Mouse (Mus musculus) embryonic facial prominence, embryonic 11.5 days (tissue): ENCODE data around the gene Lrrc45. TPM values are rescaled to one million over a fixed set of nuclear protein-coding genes. Genes with fewer than 3 reads are reported as not detected.
A peak's percentile ranks its signal among the peaks of the same experiment; 100 is the strongest.

Source experiments
- ATAC-seq: fragments of 200-750 bp; cut with Nextera tagmentation; replicated peaks from 2 replicates; pipeline ENCODE4 v1.8.0; 2017; ENCODE audit warnings: low read depth; ENCODE audit not compliant: insufficient number of reproducible peaks, low FRiP score, low TSS enrichment
- DNase-seq: peaks from one replicate; pipeline ENCODE4 v3.0.0-alpha.2; 2015; ENCODE audit warnings: low spot score
- H3K27ac ChIP-seq: fragments of 300-500 bp; sonication (generic); replicated peaks from 2 replicates; pipeline ENCODE4 v1.5.1; 2014; ENCODE audit warnings: mild to moderate bottlenecking, low read depth, low read length, control low read depth
- H3K27me3 ChIP-seq: fragments of 300-500 bp; sonication (generic); 2 replicates; pipeline ENCODE4 v1.6.1; 2014; ENCODE audit warnings: mild to moderate bottlenecking, low read length, moderate library complexity, mixed read lengths; ENCODE audit not compliant: control insufficient read depth, insufficient read depth
- H3K36me3 ChIP-seq: fragments of 300-500 bp; sonication (generic); replicated peaks from 2 replicates; pipeline ENCODE4 v1.6.1; 2014; ENCODE audit warnings: low read depth, mild to moderate bottlenecking, low read length, moderate library complexity, mixed read lengths; ENCODE audit not compliant: control insufficient read depth, insufficient read depth
- H3K4me1 ChIP-seq: fragments of 300-500 bp; sonication (generic); 2 replicates; pipeline ENCODE4 v1.6.1; 2014; ENCODE audit warnings: low read length, mixed read lengths; ENCODE audit not compliant: control insufficient read depth, insufficient read depth
- H3K4me2 ChIP-seq: fragments of 300-500 bp; sonication (generic); 2 replicates; pipeline ENCODE4 v1.6.1; 2014; ENCODE audit warnings: low read depth, mild to moderate bottlenecking, control low read depth, low read length, moderate library complexity
- H3K4me3 ChIP-seq: fragments of 300-500 bp; sonication (generic); 2 replicates; pipeline ENCODE4 v1.5.1; 2014; ENCODE audit warnings: low read depth, low read length, control low read depth
- H3K9ac ChIP-seq: fragments of 300-500 bp; sonication (generic); replicated peaks from 2 replicates; pipeline ENCODE4 v1.6.1; 2014; ENCODE audit warnings: mild to moderate bottlenecking, control low read depth, low read length
- H3K9me3 ChIP-seq: fragments of 300-500 bp; sonication (generic); replicated peaks from 2 replicates; pipeline ENCODE4 v1.6.1; 2016; ENCODE audit warnings: mild to moderate bottlenecking, low read length, inconsistent platforms, mixed read lengths; ENCODE audit not compliant: control insufficient read depth
- WGBS: fragments of 180-500 bp; shearing (Covaris S2); extraction: QIAGEN DNeasy Blood & Tissue Kit; methylation state at CpG from one replicate; pipeline ENCODE4 v1.1.7; 2014; 5-methylcytosine and 5-hydroxymethylcytosine counted together
- polyA plus RNA-seq: library from polyadenylated mRNA; unstranded; fragments of >200 nt; fragmentation: Nextera tagmentation; extraction: Ambion mirVana; gene quantifications from 2 replicates; pipeline ENCODE4 v1.2.1, GENCODE M21; 2014

The Lrrc45 gene
- polyA plus RNA-seq, 1 experiment from 2014 or later = 35.0 TPM

DNA sequence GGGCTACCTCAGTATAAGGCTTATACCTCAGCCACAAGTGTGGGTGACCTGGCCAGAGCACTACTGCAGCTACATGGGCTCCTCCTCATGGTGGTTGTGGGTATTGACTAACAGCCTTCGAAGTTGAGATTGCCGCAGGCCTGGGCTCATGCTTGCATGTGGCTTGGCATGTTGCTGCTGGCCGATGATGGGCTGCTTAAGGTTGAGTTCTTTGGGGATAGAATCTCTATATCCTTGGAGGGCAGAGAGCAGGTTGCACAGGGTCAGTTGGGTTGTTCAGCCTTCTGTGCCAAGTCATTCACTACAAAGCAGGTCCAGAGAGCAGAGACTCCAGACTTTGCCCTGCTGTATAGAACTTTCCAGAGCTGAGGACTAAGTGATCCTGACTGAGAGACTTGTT lies 33.8 kb upstream of the Lrrc45 start:
- Histone ChIP-seq H3K9me3 (no peaks in the 10 kb centered on the region), H3K27me3 (no peaks in the 10 kb centered on the region), H3K4me3 (no peak overlapping the region), H3K4me1 (no peaks in the 10 kb centered on the region), H3K4me2 (no peak overlapping the region), H3K9ac (no peak overlapping the region), H3K27ac (no peak overlapping the region), H3K36me3 (no peaks in the 10 kb centered on the region)
- DNase-seq (peak; percentile 10), ATAC-seq (no peak)
- 77% methylated on average over 3 of the region's 3 CpGs for WGBS

DNA sequence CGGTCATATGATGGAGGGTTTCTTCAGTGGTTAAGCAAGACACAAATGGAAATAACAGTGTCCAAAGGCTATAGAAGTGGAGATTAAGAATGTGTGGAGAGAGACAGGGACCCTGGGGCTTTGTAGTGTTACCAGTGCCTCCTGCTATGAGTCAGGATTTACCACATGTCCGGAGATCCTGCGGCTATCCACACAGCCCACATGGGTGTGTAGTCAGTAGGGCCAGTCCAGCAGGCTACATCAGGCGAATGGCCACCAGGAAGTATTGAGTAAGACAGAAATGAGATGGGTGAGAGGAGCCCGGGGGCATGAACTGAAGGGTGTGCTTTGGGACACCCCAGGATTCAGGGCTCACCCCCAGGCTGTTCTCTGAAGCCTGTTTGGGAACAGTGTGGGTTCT lies 31.0 kb upstream of the Lrrc45 start:
- Histone ChIP-seq H3K9me3 (no peaks in the 10 kb centered on the region), H3K4me2 (no peak overlapping the region), H3K4me1 (no peaks in the 10 kb centered on the region), H3K27ac (no peak overlapping the region), H3K9ac (no peak overlapping the region), H3K27me3 (no peaks in the 10 kb centered on the region), H3K4me3 (no peak overlapping the region), H3K36me3 (no peaks in the 10 kb centered on the region)
- ATAC-seq (no peak), DNase-seq (no peak)
- WGBS = 95% methylated on average over 5 of the region's 5 CpGs

DNA sequence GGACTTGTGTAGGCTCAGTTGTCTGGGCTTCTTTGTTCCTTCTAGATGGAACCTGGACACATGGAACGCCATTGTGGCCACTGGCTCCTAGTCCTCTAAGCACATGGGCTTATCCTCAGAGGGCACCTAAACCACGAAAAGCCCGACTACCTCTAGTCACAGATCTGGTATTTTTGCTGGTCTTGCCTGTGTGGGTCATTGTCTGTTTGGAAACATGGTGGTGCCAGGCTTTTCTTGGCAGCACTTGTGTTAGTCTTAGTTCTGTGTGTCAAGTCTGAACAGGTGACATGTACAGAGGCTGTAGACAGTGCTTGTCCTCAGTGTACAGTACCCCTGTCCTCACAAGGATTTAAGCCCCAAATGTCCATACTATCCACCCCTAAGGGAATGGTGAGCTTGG lies 30.2 kb upstream of the Lrrc45 start:
- no peaks in the 10 kb centered on the region for H3K4me1 ChIP-seq
- H3K27ac ChIP-seq = no peak overlapping the region
- DNase-seq (no peak), ATAC-seq (no peak)
- no peaks in the 10 kb centered on the region for H3K36me3 ChIP-seq
- 97% methylated on average over 3 of the region's 3 CpGs for WGBS
- no peaks in the 10 kb centered on the region for H3K27me3 ChIP-seq
- no peaks in the 10 kb centered on the region for H3K9me3 ChIP-seq
- no peak overlapping the region for H3K9ac ChIP-seq
- no peak overlapping the region for H3K4me3 ChIP-seq
- no peak overlapping the region for H3K4me2 ChIP-seq

DNA sequence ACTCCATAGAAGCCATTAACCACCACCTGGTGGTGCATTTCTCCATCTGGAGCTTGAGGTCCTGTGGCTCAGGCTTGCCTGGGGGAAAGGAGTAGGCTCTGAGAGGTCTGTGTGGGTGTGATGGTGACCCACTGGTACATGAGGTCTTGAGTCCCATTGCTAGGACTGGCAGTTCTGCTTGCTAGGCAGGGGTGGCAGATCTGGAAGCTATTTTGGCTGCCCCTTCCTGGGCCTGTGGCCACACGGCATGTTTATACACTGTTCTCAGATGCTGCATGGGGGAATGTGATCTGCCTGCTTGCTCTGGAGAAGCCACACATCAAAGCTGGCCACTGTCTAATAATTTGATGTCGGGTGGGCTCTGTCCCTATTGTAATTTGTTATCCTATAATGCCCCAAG lies 29.6 kb upstream of the Lrrc45 start:
- no peak for ATAC-seq
- Histone ChIP-seq H3K4me3 (no peak overlapping the region), H3K27ac (no peak overlapping the region), H3K9ac (no peak overlapping the region), H3K4me1 (no peaks in the 10 kb centered on the region), H3K4me2 (no peak overlapping the region), H3K27me3 (no peaks in the 10 kb centered on the region), H3K9me3 (no peaks in the 10 kb centered on the region), H3K36me3 (no peaks in the 10 kb centered on the region; the same call in 1 of the 2 replicates)
- 70% methylated on average over 2 of the region's 2 CpGs for WGBS
- no peak for DNase-seq

DNA sequence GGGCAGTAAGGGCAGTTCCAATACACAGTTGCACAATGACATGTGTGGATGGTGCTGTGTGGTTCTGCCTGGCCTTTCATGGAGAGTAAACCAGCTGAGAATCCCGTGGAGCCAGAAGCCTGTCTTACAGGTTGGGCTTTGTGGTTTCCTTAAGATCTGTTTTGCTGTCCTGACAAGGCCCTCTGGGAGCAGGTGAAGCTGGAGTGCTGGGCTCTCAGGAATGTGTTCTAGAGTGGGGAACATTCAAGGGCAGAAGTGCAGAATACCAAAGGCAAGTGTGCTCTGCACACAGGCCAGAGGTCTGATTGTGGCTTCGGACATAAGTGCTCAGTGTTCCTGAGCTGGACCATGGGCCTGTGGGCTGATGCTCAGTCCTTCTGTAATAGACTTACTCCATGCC lies 29.1 kb upstream of the Lrrc45 start:
- Histone ChIP-seq H3K9ac (no peak overlapping the region), H3K4me3 (no peak overlapping the region), H3K27ac (no peak overlapping the region), H3K27me3 (no peaks in the 10 kb centered on the region), H3K4me2 (no peak overlapping the region), H3K36me3 (no peaks in the 10 kb centered on the region; the same call in 1 of the 2 replicates), H3K4me1 (no peaks in the 10 kb centered on the region), H3K9me3 (no peaks in the 10 kb centered on the region)
- ATAC-seq = no peak
- 86% methylated on average over 2 of the region's 2 CpGs for WGBS
- no peak for DNase-seq

DNA sequence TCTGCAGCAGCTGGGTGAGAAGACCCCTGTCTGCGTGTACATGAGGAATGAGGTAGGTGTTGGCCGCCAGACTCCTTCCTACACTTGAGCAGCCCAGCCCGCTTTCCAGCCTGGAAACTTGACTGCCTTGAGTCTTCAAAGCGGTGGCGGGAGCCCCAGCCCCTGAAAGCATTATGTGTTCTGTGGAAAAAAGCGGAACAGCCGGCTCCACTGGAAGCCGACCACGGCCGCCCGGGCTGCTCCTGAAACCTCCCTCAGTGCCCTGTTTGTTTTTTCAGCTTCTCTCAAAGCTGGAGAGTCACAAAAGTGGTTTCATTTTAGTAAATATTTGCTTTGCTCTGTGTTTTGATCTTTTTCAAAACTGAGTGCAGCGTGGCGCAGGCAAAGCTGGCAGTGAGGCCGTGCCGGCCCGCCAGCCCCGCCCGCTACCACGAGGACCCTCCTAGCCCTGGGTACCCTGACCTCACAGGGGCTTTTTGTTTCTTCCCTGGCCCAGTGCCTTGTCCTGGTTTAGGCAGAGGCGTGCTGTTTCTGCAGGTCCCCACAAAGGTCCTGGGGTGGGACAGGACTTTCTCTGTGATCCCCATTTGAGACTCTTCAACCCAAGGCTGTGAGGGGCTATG lies 27.0 kb upstream of the Lrrc45 start:
- H3K27ac ChIP-seq = no peak overlapping the region
- no peak overlapping the region for H3K9ac ChIP-seq
- H3K4me1 ChIP-seq = no peaks in the 10 kb centered on the region
- H3K4me2 ChIP-seq = no peak overlapping the region
- no peaks in the 10 kb centered on the region for H3K9me3 ChIP-seq
- no peak overlapping the region for H3K4me3 ChIP-seq
- 72% methylated on average over 20 of the region's 20 CpGs for WGBS
- no peaks in the 10 kb centered on the region; the same call in 1 of the 2 replicates for H3K36me3 ChIP-seq
- no peak for DNase-seq
- ATAC-seq = no peak
- no peaks in the 10 kb centered on the region for H3K27me3 ChIP-seq

DNA sequence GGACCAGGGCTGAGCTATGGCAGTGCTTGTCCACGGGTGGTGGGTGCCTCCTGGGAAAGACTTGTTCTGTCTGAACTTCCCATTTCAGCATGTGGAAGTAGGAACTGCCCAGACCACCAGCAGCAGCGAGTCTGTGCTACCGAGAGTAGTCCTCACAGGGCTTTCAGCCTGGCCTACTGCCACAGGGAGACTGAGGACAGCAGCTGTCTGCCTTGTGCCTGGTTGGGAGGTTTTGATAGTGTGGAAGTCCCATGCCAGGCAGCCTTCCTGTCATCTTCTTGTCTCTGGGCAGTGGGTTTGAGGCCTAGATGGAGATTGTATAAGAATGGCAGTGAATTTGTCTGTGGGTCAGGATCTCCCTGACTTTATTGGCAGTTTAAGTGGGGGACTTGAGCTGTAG lies 24.4 kb upstream of the Lrrc45 start:
- ATAC-seq = no peak
- H3K27ac ChIP-seq = no peak overlapping the region
- no peaks in the 10 kb centered on the region for H3K9me3 ChIP-seq
- no peak overlapping the region for H3K9ac ChIP-seq
- H3K4me2 ChIP-seq = no peak overlapping the region
- WGBS = 87% methylated on average over 3 of the region's 3 CpGs
- H3K27me3 ChIP-seq = no peaks in the 10 kb centered on the region
- no peaks in the 10 kb centered on the region; the same call in 1 of the 2 replicates for H3K36me3 ChIP-seq
- DNase-seq = no peak
- H3K4me1 ChIP-seq = no peaks in the 10 kb centered on the region
- no peak overlapping the region for H3K4me3 ChIP-seq

DNA sequence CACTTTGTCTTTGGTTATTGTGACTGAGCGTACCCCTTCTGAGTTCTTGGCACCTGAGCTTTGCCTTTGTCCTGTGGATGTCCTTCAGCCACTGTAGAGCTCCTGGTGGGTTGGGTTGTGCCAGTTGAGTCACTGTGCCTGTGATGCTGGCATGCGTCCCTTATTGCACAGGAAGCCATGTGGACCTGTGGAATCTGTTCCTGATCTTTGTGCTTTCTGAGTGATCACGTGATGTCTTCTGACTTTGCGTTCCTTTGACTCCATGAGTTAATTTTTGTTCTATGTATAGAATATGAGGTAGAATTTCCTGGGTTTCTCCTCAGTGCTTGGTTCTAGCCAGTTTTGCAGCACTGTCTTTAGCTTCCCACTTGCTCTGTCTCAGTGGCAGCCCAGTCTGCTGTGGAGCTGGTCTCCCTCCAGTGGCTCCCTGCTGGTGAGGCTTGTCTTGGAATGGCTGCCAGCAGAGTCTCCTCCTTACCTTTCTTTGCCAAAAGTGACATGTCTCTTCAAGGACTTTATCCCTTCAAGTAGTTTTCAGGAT lies 21.2 kb upstream of the Lrrc45 start:
- DNase-seq (no peak), ATAC-seq (no peak)
- Histone ChIP-seq H3K27ac (no peak overlapping the region), H3K9ac (no peak overlapping the region), H3K9me3 (no peaks in the 10 kb centered on the region), H3K27me3 (no peaks in the 10 kb centered on the region), H3K4me2 (no peak overlapping the region), H3K4me3 (no peak overlapping the region), H3K4me1 (no peaks in the 10 kb centered on the region), H3K36me3 (no peaks in the 10 kb centered on the region; the same call in none of the 2 replicates)
- WGBS = 97% methylated on average over 4 of the region's 4 CpGs
